Mouse (Mus musculus): ENCODE data around the gene Il2rg. TPM values are rescaled to one million over a fixed set of nuclear protein-coding genes. Genes with fewer than 3 reads are reported as not detected.

Il2rg gene
- polyA plus RNA-seq, 1 experiment from 2014 or later: 6.8 TPM

DNA sequence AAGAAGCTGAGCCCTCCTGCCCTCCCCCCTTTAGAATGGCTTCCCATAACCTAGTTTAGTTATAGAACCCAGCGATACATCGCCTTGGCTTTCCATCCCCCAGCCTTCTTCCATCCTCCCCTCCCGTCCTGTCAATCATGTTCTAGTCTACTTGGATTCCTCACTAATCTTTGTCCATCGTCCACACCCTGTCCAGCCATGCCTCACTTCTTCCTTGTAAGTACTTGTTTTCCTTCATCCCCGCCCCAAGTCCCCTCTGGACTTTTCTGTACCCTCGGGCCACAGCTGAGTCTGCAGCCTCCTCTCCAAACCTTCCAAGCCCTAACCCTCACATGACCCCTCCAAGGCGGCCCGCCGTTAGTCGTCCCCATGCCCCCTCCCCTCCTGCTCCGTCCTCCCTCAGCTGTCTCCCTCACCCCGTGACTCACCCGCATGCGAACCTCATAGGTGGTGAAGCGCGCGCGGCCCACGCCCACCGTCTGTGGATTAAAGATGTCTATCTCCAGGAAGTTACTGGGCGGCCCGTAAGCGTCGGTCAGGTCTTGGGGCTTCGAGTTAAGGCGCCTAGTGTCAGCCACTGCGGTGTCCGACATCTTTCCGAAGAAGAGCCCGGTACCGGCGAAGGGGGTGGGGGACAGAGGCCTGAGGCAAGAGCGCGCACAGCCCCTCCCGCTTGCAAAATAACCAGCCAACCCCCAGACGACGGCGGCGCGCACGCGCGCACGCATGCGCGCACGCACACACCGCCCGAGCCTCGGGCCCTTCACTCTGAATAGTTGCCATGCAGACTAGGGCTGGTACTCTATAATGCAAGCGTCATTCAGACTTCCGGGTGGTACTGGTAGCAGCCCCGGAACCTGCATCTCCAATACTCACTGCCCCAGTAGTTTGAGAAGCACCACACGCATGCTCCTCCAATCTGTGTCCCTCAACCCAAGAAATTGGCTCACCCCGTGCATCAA, 45.9 kb downstream of the Il2rg start, which contains the start of gene Snx12:
Snx12 (minus strand) TSS at position 730 of the 962 bp plus-strand sequence.
- peak within 1 kb of the TSS; percentile 58 for H3K4me2 ChIP-seq (ENCODE audit: low read length)
- 13% methylated on average over 55 of the region's 55 CpGs for WGBS
- H3K9ac ChIP-seq (ENCODE audit: low read depth, low read length): peak within 1 kb of the TSS; percentile 62
- H3K27me3 ChIP-seq (replicated peaks; ENCODE audit: control insufficient read depth, insufficient read depth, low read length): no peaks in the 10 kb centered on the region
- ATAC-seq: peak; percentile 99
- peak within 1 kb of the TSS; percentile 82 for H3K27ac ChIP-seq (ENCODE audit: low read depth, low read length)
- H3K4me3 ChIP-seq (ENCODE audit: low read length): peak within 1 kb of the TSS; percentile 56
- H3K36me3 ChIP-seq (ENCODE audit: control insufficient read depth, insufficient read depth, low read length): no peaks in the 10 kb centered on the region
- H3K9me3 ChIP-seq (ENCODE audit: control insufficient read depth, low read length): no peaks in the 10 kb centered on the region
- H3K4me1 ChIP-seq (ENCODE audit: control insufficient read depth, insufficient read depth, low read depth, low read length): peaks cover 3% of the 10 kb centered on the region; the same call in 1 of the 2 replicates

Other genes with a start within 250 kb of the Il2rg start
- 0.11 TPM in 1 of 2 replicates, not detected in the other for gene Tex11, start 208.6 kb downstream of the Il2rg start, polyA plus RNA-seq (2015; fragmentation: Nextera tagmentation; extraction: Ambion mirVana)
- gene Slc7a3, start 182.2 kb downstream of the Il2rg start, polyA plus RNA-seq (2015; fragmentation: Nextera tagmentation; extraction: Ambion mirVana): 10.2 and 13.4 TPM in 2 replicates
- 43.3 and 52.5 TPM in 2 replicates for gene Snx12, start 45.7 kb downstream of the Il2rg start, polyA plus RNA-seq (2015; fragmentation: Nextera tagmentation; extraction: Ambion mirVana)
- gene Foxo4, start 13.7 kb downstream of the Il2rg start, polyA plus RNA-seq (2015; fragmentation: Nextera tagmentation; extraction: Ambion mirVana): 0.70 and 1.1 TPM in 2 replicates
- not detected in 2 replicates for gene Gm614, start 4.3 kb downstream of the Il2rg start, polyA plus RNA-seq (2015; fragmentation: Nextera tagmentation; extraction: Ambion mirVana)
- not detected in 2 replicates for gene Gm20489, start 768 bp upstream of the Il2rg start, polyA plus RNA-seq (2015; fragmentation: Nextera tagmentation; extraction: Ambion mirVana)
- gene Med12, start 5.8 kb upstream of the Il2rg start, polyA plus RNA-seq (2015; fragmentation: Nextera tagmentation; extraction: Ambion mirVana): 17.6 and 25.2 TPM in 2 replicates
- gene Nlgn3, start 30.9 kb upstream of the Il2rg start, polyA plus RNA-seq (2015; fragmentation: Nextera tagmentation; extraction: Ambion mirVana): 88.0 and 92.3 TPM in 2 replicates
- gene Gjb1, start 108.1 kb upstream of the Il2rg start, polyA plus RNA-seq (2015; fragmentation: Nextera tagmentation; extraction: Ambion mirVana): 1.3 and 2.2 TPM in 2 replicates
- gene Zmym3, start 152.6 kb upstream of the Il2rg start, polyA plus RNA-seq (2015; fragmentation: Nextera tagmentation; extraction: Ambion mirVana): 90.6 and 91.5 TPM in 2 replicates
- gene Nono, start 161.1 kb upstream of the Il2rg start, polyA plus RNA-seq (2015; fragmentation: Nextera tagmentation; extraction: Ambion mirVana): 256 and 286 TPM in 2 replicates
- 0.78 and 7.2 TPM in 2 replicates for gene Itgb1bp2, start 180.8 kb upstream of the Il2rg start, polyA plus RNA-seq (2015; fragmentation: Nextera tagmentation; extraction: Ambion mirVana)